Mouse (Mus musculus) right cerebral cortex, postnatal 4 days (tissue): ENCODE measurements around the gene Rimbp2.

Experiments
- DNase-seq: peaks from one replicate; pipeline ENCODE4 v3.0.0-alpha.2; 2022

Rimbp2 gene

GRCm38 (mm10) chr5:128925073-128925472, 28.2 kb downstream of the Rimbp2 start:
- DNase-seq = no peak

DNA sequence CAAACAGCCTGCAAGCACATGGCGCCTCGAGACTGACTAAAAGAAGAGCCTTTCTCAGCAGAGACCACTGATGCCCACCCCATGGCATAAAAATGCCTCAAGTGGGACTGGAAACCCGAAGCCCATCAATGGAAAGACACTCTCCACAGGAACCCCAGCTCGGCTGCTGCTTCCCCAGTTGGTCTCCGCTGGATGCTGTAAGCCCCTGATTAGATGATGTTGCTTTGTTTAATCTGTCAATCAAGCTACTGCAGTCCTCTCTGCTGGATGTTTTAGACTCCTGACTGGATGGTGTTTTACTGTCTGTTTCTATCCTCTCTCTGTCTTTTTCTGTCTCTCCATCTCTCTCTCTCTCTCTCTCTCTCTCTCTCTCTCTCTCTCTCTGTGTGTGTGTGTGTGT, 33.2 kb downstream of the Rimbp2 start:
- DNase-seq = no peak

DNA sequence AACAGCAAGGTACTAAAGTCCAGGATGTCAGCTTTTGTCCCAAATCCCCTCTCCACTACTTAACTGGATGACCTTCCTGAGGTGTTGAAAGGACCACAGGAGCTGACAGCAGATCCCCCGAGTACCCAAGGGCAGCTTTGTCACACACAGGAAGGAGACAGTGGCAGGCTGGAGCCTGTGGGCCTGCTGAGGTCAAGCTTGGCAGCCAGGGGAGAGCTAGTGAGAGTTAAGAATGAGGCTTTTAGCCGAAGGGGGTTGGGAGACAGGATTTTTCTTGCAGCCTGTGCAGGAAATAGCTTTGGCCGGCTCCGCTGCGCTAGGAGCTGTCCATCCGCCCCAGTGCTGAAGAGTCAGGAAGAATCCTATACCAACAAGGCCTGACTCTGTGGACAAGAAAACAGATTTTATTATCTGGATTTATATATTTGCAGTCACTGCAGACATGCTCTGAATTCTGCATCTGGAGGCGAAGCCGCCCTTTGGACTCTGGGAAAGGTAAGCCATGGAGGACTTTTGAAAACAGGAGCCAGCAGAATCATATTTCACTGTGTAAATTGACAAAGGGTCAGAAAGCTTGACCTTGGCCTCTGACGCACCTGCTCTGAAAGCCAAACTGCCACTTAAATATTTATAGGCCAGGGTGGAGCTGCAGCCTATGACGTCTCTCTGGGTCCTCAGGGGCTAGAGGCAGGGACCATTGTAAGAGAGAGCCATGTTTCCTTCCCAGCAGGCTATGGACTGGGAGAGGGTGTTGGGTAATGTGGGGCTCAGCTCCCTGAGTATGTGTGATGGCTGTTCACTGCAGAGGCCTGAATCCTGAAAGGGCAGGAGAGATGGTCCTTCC, 35.9 kb downstream of the Rimbp2 start:
- DNase-seq = peak; percentile 58

- no peak for DNase-seq
Observed at GRCm38 (mm10) chr5:128913820-128914219, 39.5 kb downstream of the Rimbp2 start.

- DNase-seq = no peak
Observed at GRCm38 (mm10) chr5:128912374-128912773, 40.9 kb downstream of the Rimbp2 start.

DNA sequence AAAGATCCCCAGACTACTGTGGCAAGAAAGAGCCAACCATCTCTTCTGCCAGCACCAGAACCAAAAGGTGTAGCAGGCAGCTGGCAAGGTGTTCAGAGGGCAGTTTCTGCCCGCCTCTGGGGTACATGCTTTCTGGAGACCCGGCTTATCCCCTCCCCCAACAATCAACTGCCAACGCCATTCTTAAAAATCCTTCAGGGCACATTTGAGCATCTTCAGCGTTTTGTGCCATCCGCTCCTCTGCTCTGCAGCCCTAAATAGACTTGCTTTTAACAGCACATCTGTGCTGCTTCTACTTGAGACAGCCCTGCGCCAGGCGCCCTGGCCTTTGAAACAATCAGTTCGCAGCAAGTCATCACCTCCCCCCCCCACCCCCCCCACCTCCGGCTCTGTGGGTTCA, 41.7 kb downstream of the Rimbp2 start:
- no peak for DNase-seq

DNA sequence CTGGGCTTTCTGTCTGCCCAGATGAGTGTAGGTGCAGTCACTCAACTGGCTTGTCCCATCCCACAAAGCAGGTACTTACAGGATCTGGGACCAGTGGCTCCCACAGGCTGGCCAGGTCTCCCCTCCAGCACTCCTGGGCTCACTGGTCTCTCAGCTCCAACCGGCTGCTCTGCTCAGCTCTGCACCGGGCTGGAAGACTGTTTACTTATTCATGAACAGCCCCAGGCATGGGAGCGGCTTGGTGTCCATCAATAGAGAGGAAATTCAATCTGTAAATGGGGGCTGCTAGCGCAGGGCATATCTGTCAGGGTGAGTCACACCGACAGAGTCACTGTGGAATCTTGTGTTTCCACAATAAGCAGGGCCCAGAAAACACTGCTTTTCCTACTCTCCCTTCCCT, 49.2 kb downstream of the Rimbp2 start:
- no peak for DNase-seq

DNA sequence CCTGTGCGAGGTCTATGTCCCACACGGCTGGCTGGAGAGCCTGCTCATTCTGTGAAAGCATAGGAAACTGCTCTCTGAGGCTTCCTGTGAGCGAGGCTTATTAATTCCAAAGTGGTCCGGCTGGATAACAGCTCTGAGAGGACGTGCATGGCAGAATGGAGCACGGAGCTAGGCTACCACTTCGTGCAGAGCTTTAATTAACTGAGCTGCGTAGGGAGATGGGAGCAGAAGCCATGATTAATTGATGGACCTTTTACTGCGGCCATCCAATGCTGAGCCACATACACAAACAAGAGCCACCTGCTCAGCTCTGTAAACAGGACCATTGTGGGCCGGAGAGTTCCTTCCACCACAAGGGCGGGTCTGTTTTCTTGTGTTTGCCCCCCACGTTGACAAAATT, 50.2 kb downstream of the Rimbp2 start:
- no peak for DNase-seq

DNA sequence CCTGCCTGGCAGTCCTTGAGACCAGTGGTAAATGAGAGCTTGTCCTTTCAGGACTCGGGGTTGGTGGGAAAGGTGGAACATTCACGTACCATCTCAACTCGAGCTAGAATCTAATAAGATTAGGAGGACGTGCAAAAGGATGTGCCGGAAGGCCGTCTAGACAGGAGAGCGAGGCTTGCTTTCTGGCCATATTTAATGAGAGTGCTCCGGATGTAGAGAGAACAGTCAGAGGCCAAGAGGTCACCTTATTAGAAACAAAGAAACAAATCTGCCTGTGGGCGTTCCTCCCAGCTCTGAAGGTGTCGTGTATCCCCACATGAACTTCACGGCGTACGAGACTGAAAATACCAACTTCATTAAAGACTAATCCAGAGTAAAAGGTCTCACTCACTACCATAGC, 53.3 kb downstream of the Rimbp2 start:
- no peak for DNase-seq

GRCm38 (mm10) chr5:128894921-128895320, 58.4 kb downstream of the Rimbp2 start:
- no peak for DNase-seq

- DNase-seq = no peak
Observed at GRCm38 (mm10) chr5:128887546-128887945, 65.7 kb downstream of the Rimbp2 start.

DNA sequence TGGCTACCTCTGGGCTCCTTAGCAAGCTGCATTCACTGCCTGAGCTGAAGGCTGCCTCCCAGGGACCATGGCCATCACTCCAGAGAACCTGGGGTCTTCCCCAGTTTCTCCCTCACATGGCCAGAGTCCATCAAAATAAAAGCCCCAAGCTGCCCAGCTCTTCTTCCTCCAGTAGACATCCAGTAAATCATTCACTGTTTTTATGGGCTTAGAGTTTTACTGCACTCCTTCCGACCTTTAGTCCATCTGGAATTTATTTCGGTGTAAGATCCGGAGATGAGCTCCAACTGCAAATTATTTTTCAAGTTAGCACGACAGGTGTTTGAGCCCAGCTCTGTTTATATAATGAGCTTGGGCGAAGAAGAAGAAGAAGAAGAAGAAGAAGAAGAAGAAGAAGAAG, 69.0 kb downstream of the Rimbp2 start:
- no peak for DNase-seq

DNA sequence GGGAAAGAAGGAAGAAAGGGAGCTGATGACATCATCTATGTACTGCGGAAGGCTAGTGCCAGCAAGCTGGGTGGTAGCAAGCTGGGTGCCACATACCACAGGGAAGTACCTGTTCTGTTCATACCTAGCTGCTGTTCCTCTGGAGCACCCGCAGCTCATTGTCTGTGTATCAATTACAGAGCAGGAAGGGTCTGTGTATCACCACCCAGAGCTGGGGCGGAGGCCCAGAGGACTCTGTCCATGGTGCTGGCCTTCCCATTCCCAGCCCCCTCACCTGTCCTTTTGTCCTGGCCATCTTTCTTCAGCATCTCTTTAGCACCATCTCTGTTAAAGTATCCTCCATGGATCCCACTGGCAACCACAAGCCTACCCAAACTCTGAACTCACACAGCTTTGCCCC, 74.2 kb downstream of the Rimbp2 start:
- DNase-seq = no peak

DNA sequence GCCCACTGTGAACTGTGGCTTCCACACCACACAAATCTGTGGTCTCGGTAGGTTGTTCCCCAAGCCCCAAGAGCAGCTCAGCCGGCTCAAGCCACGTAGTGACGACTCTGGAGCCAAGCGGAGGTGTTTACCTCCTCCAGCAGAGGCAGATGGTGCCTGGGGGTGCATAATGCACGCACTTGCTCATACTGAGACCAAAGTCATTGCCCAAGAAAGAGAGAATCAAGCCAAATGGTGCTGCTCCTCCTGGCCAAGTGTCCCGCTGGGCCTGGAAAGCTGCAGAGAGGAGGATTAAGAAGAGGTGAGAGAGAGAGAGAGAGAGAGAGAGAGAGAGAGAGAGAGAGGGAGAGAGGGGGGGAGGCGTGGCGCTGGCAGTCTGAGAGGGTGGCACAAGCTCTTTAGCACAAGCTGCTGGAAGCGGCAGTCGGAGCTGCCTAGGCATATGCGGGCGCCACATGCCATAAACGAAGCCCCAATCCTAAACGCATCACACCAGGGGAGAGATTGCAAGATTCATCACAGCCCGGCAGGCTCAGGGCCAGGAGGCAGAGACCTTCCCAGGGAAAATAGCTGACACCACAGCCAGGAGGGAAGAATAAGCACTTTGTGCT, 75.8 kb downstream of the Rimbp2 start:
- DNase-seq = peak; percentile 56

DNA sequence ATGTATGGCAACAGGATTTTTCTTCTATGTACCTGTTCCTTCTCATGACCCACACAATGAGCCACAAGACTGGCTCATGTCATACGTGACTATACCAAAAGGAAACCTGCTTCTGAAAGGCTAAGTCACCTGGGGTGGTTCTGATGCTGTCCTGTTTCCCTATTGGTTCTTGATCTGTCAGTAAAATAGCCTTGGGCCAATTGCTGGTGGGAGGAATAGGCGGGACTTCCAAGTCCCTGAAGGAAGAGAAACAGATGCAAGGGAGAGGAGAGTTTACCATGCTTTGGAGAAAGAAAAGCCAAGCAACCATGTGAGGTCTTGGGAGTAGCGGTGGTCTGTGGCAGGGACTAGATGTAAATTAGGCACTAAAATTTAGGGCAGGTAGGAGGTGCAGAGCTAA, 81.6 kb downstream of the Rimbp2 start:
- DNase-seq = no peak

- no peak for DNase-seq
Observed at GRCm38 (mm10) chr5:128866811-128867210, 86.5 kb downstream of the Rimbp2 start.

- no peak for DNase-seq
Observed at GRCm38 (mm10) chr5:128866291-128866690, 87.0 kb downstream of the Rimbp2 start.

DNA sequence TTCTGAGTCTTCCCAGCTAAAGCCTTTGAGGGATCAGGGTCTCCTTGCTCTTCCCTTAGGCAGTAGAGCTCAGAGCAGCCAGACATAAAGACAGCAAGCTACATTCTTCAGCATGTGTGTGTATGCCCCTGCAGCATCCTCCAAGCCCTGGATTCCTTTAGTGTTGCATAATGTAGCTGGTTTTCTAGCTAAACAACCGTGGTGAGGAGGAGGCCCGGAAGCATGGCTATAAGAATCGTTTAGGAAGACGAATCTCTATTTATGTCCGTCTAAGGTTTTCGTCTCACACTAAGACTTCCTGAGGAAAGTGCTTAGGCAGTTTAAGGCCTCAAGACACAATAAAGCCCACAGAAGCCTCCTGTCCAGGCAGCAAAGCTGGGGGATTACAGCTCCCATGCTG, 89.8 kb downstream of the Rimbp2 start:
- no peak for DNase-seq

DNA sequence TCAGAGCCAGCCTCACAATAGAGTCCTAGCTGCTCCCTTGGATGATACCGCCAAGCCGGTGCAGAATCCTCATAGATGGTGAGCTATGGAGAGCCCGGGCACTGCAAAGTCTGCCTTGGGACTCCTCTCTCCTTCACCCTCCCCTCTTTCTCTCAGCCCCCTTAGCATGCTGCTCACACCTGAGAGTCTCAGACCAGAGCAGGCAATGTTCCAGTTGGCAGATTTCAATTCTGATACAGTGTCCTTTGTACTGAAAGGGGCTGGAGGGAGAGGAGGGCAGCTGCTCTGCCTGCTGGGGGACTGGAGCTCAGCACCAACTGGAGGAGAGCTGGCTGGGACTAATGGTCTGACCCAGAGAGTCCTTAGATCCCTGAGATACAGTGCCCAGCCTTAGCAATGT, 92.4 kb downstream of the Rimbp2 start:
- DNase-seq = no peak

GRCm38 (mm10) chr5:128852791-128853190, 100.5 kb downstream of the Rimbp2 start:
- DNase-seq = no peak

DNA sequence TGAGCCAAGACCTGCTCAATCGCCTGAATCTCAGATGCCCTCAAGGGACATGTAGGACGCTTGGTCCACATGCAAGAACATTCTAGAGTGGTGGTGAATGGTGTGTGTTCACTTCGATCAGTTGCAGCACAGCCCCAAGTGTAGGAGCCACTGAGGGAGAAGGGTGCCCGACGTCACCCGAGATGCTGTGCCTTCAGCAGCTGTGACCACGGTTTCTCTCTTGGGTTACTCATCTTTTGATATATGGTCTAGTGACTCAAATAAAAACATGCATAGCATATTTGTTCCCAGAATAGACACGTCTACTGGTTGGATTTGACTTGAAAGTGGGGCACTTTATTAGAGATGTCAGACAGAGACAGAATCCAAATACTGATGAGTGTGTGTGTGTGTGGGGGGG, 105.5 kb downstream of the Rimbp2 start:
- DNase-seq = no peak

DNA sequence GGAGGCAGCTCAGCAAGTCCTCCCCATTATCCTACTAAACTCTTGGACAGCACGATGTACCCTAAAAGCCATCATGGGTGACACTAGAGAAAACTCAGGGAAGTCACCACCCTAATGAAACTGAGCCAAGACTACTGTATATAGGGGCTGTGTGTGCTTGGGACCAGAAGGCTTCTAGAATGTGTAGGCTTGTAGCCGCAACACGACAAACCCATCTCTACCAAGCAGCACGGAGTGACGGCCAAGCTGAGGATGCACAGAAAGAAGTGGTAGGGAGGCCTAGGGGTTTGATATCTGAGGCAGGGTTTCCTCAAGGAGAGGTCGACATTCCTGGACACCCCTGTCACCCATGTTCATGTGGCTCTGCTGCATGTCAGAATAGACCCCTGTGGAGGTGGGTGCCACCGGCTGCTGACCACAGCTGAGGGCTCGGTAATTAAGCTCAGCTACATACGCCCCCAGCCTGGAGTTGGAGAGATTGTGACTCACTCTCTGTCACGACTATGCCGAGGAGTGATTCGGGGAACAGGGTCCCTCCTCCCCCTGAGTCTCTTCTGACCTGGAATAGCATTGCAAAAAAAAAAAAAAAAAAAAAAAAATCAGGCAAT, 106.7 kb downstream of the Rimbp2 start:
- no peak for DNase-seq

DNA sequence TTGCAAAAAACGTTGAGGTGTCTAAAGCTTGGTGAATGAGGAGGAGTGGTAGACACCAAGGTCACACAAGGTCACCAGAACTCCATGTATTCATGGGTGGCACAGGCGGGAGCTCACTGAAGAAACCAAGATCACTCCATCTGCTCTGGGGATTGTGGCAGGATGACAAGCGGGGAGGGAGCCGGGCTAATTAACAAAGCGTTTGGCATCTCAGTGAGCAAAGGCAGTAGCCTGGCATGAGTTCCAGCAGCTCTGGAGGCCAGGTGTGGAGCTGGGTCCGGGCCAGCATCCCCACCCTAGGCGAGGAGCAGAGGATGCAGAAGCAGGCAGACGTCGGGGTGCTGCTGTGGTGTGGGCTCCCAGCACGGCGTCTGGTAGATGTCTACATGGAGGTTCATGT, 108.3 kb downstream of the Rimbp2 start:
- peak; percentile 58 for DNase-seq

- DNase-seq = no peak
Observed at GRCm38 (mm10) chr5:128843982-128844381, 109.3 kb downstream of the Rimbp2 start.
